Mouse (Mus musculus) E14TG2a.4 (cell line): ENCODE results near the gene Dyrk1a.

Experiments used
- CTCF ChIP-seq: conservative IDR thresholded peaks from 2 replicates; pipeline ENCODE4 v1.5.1; 2014; ENCODE audit warnings: low read length
- POU5F1 ChIP-seq: IDR thresholded peaks from 2 replicates; pipeline ENCODE4 v1.6.1; 2014; ENCODE audit warnings: low read length, borderline replicate concordance

GRCm38 (mm10) chr16:94580844-94581405 lies 11.1 kb downstream of the Dyrk1a start:
- no peak for TF ChIP-seq CTCF
- TF ChIP-seq POU5F1 = no peak
